ENCODE assay signal across 26 mouse cellular contexts in genomic region chr2:155779066-155779465, GRCm38 (mm10). TPM values are rescaled to one million over a fixed set of nuclear protein-coding genes. Genes with fewer than 3 reads are reported as not detected.
DNase-seq lines count a peak whose midpoint lies in the region; ATAC-seq and TF ChIP-seq lines count a peak whose summit lies in the region.
"Had no signal": no experiment of that assay in that cellular context is flagged by ENCODE, and none has a peak within 500 bp of the region (broad histone marks: within the 10 kb centered on the region; RNA-seq: fewer than 3 reads in every experiment).

No protein-coding gene starts in this region.

- no peak for TF ChIP-seq CTCF in liver, postnatal 0 days (IDR thresholded peaks at IDR 0.05; ENCODE audit: low read depth)

- WGBS in liver, postnatal 0 days (ENCODE audit: insufficient replicate concordance): 45% methylated on average over 7 of the region's 7 CpGs
- WGBS in liver, embryonic 12.5 days (ENCODE audit: insufficient replicate concordance): 44% methylated on average over 6 of the region's 7 CpGs

- no peak overlapping the region for H3K9ac ChIP-seq in liver, postnatal 0 days (replicated peaks)
- H3K9ac ChIP-seq in liver, embryonic 12.5 days: no peak overlapping the region
- H3K9ac ChIP-seq: embryonic facial prominence, embryonic 12.5 days; heart, embryonic 15.5 days; hindbrain, embryonic 15.5 days had no signal

- H3K4me2 ChIP-seq in liver, postnatal 0 days (ENCODE audit: low read depth, low read length): no peak overlapping the region
- H3K4me2 ChIP-seq in liver, embryonic 12.5 days: no peak overlapping the region
- H3K4me2 ChIP-seq: embryonic facial prominence, embryonic 12.5 days; heart, embryonic 15.5 days had no signal

- H3K27ac ChIP-seq in liver, postnatal 0 days (ENCODE audit: low read depth): no peak overlapping the region
- no peak overlapping the region for H3K27ac ChIP-seq in liver, embryonic 12.5 days
- H3K27ac ChIP-seq: embryonic facial prominence, embryonic 12.5 days; heart, embryonic 15.5 days; hindbrain, embryonic 15.5 days; layer of hippocampus, adult 2 months; limb, embryonic 10.5 days had no signal

- no peak for TF ChIP-seq EP300 in liver, postnatal 0 days (IDR thresholded peaks at IDR 0.05; ENCODE audit: low read depth)

- DNase-seq in cerebellum, postnatal 10 days: peak; percentile 46 to 63
- no peak for DNase-seq in cerebellum, adult 11-12 months
- DNase-seq in liver, postnatal 0 days: no peak
- peak; percentile 25 for DNase-seq in retina, postnatal 1 day
- no peak for DNase-seq in retina, embryonic 14.5 days (ENCODE audit: low spot score)
- no peak for DNase-seq in spleen, postnatal 36 days (ENCODE audit: low spot score in 2 of 2)
- DNase-seq: adrenal gland, postnatal 25 days; B cell, adult 2 months; heart, postnatal 36 days; kidney, postnatal 25 days; liver; right cerebral cortex, postnatal 14 days had no signal

- no peaks in the 10 kb centered on the region for H3K36me3 ChIP-seq in liver, postnatal 0 days (replicated peaks; ENCODE audit: insufficient read depth, low read length)
- H3K36me3 ChIP-seq in liver, embryonic 12.5 days: no peaks in the 10 kb centered on the region
- H3K36me3 ChIP-seq: embryonic facial prominence, embryonic 12.5 days; G1E; heart, embryonic 15.5 days; hindbrain, embryonic 15.5 days; limb, embryonic 10.5 days had no signal

- no peaks in the 10 kb centered on the region for H3K9me3 ChIP-seq in liver, postnatal 0 days (ENCODE audit: low read length)
- no peaks in the 10 kb centered on the region for H3K9me3 ChIP-seq in liver, embryonic 12.5 days (replicated peaks)
- H3K9me3 ChIP-seq: embryonic facial prominence, embryonic 12.5 days; heart, embryonic 15.5 days; hindbrain, embryonic 15.5 days; limb, embryonic 10.5 days; megakaryocyte, embryonic 14.5 days had no signal

- no peak overlapping the region for H3K4me3 ChIP-seq in liver, postnatal 0 days (ENCODE audit: low read depth, low read length)
- no peak overlapping the region for H3K4me3 ChIP-seq in liver, embryonic 12.5 days
- H3K4me3 ChIP-seq: embryonic facial prominence, embryonic 12.5 days; heart, embryonic 15.5 days; hindbrain, embryonic 15.5 days; layer of hippocampus, adult 2 months; limb, embryonic 10.5 days; megakaryocyte, embryonic 14.5 days had no signal

- peak; percentile 58 for ATAC-seq in liver, postnatal 0 days
- ATAC-seq in liver, embryonic 12.5 days: no peak
- ATAC-seq: intestine, embryonic 16.5 days; midbrain, embryonic 16.5 days had no signal

- H3K27me3 ChIP-seq in liver, postnatal 0 days (ENCODE audit: insufficient read depth, low read length): peaks cover 35% of the 10 kb centered on the region
- H3K27me3 ChIP-seq in liver, embryonic 12.5 days (replicated peaks): peaks cover 62% of the 10 kb centered on the region
- H3K27me3 ChIP-seq: hindbrain, embryonic 15.5 days had no signal

- no peaks in the 10 kb centered on the region for H3K4me1 ChIP-seq in liver, postnatal 0 days (ENCODE audit: insufficient read depth)
- peaks cover 9% of the 10 kb centered on the region; the same call in 1 of the 2 replicates for H3K4me1 ChIP-seq in liver, embryonic 12.5 days

RNA-seq across cellular contexts. Expression of gene Mmp24, which starts 3.9 kb away (rescaled TPM):
- polyA plus RNA-seq in liver, postnatal 0 days (2015; fragmentation: Nextera tagmentation; extraction: Ambion mirVana): not detected in 2 replicates
- polyA plus RNA-seq in liver, embryonic 12.5 days (2016; fragmentation: Nextera tagmentation; extraction: Ambion mirVana): 0.04 TPM in 1 of 2 replicates, not detected in the other
- polyA plus RNA-seq: G1E; kidney, embryonic 14.5 days; liver, embryonic 16.5 days had no signal

RNA-seq across cellular contexts. Expression of gene Procr, which starts 28.1 kb away (rescaled TPM):
- polyA plus RNA-seq in liver, postnatal 0 days (2015; fragmentation: Nextera tagmentation; extraction: Ambion mirVana): 1.1 and 1.7 TPM in 2 replicates
- 1.2 and 1.5 TPM in 2 replicates for polyA plus RNA-seq in liver, embryonic 12.5 days (2016; fragmentation: Nextera tagmentation; extraction: Ambion mirVana)

RNA-seq across cellular contexts. Expression of gene BC029722, which starts 40.2 kb away (rescaled TPM):
- 6.6 and 7.5 TPM in 2 replicates for polyA plus RNA-seq in liver, postnatal 0 days (2015; fragmentation: Nextera tagmentation; extraction: Ambion mirVana)
- 6.0 and 6.6 TPM in 2 replicates for polyA plus RNA-seq in liver, embryonic 12.5 days (2016; fragmentation: Nextera tagmentation; extraction: Ambion mirVana)

RNA-seq across cellular contexts. Expression of gene Gm17581, which starts 43.4 kb away (rescaled TPM):
- polyA plus RNA-seq in liver, postnatal 0 days (2015; fragmentation: Nextera tagmentation; extraction: Ambion mirVana): not detected in 2 replicates
- not detected in 2 replicates for polyA plus RNA-seq in liver, embryonic 12.5 days (2016; fragmentation: Nextera tagmentation; extraction: Ambion mirVana)
- polyA plus RNA-seq: embryonic facial prominence, embryonic 12.5 days; forebrain, embryonic 11.5 days; G1E; gonadal fat pad, adult 2 months; heart, embryonic 15.5 days; hindbrain, embryonic 15.5 days; intestine, embryonic 16.5 days; kidney, embryonic 14.5 days; limb, embryonic 10.5 days; liver, embryonic 16.5 days; midbrain, embryonic 16.5 days had no signal

RNA-seq across cellular contexts. Expression of gene Eif6, which starts 47.7 kb away (rescaled TPM):
- polyA plus RNA-seq in liver, postnatal 0 days (2015; fragmentation: Nextera tagmentation; extraction: Ambion mirVana): 120 and 130 TPM in 2 replicates
- polyA plus RNA-seq in liver, embryonic 12.5 days (2016; fragmentation: Nextera tagmentation; extraction: Ambion mirVana): 186 and 198 TPM in 2 replicates

Comparison
In these comparisons a context has a peak if more than half of its experiments do, and no peak if none do; other contexts are left out.
1. DNase-seq: peak in cerebellum, postnatal 10 days (2 of 2) and retina, postnatal 1 day (single experiment); none in cerebellum, adult 11-12 months (single experiment), liver, postnatal 0 days (single experiment), retina, embryonic 14.5 days (single experiment) and spleen, postnatal 36 days (0 of 2).